Mouse (Mus musculus): ENCODE data around the gene 1700020A23Rik. TPM values are rescaled to one million over a fixed set of nuclear protein-coding genes. Genes with fewer than 3 reads are reported as not detected.
A peak's percentile ranks its signal among the peaks of the same experiment; 100 is the strongest.

The 1700020A23Rik gene
- polyA plus RNA-seq, 1 experiment from 2014 or later, result not detected

GRCm38 (mm10) chr2:130383205-130383604 lies 21.9 kb upstream of the 1700020A23Rik start:
- Histone ChIP-seq H3K27me3 (ENCODE audit: control insufficient read depth, insufficient read depth, low read length) (no peaks in the 10 kb centered on the region), H3K36me3 (ENCODE audit: control insufficient read depth, insufficient read depth, low read length) (no peaks in the 10 kb centered on the region), H3K27ac (replicated peaks; ENCODE audit: low read depth, low read length) (no peak overlapping the region), H3K4me2 (ENCODE audit: low read length) (no peak overlapping the region), H3K9ac (replicated peaks; ENCODE audit: low read length) (no peak overlapping the region), H3K4me3 (replicated peaks; ENCODE audit: low read depth, low read length) (no peak overlapping the region), H3K4me1 (ENCODE audit: control insufficient read depth, insufficient read depth, low read length) (no peaks in the 10 kb centered on the region), H3K9me3 (ENCODE audit: control insufficient read depth, low read length) (no peaks in the 10 kb centered on the region)
- no peak for ATAC-seq (ENCODE audit: low FRiP score, low TSS enrichment)
- no peak for DNase-seq
- WGBS, result 55% methylated on average over 3 of the region's 3 CpGs

- Histone ChIP-seq H3K27me3 (ENCODE audit: control insufficient read depth, insufficient read depth, low read length) (no peaks in the 10 kb centered on the region), H3K4me2 (ENCODE audit: low read length) (no peak overlapping the region), H3K4me3 (replicated peaks; ENCODE audit: low read depth, low read length) (no peak overlapping the region), H3K9me3 (ENCODE audit: control insufficient read depth, low read length) (no peaks in the 10 kb centered on the region), H3K4me1 (ENCODE audit: control insufficient read depth, insufficient read depth, low read length) (no peaks in the 10 kb centered on the region), H3K27ac (replicated peaks; ENCODE audit: low read depth, low read length) (no peak overlapping the region), H3K36me3 (ENCODE audit: control insufficient read depth, insufficient read depth, low read length) (no peaks in the 10 kb centered on the region), H3K9ac (replicated peaks; ENCODE audit: low read length) (no peak overlapping the region)
- no peak for ATAC-seq (ENCODE audit: low FRiP score, low TSS enrichment)
- DNase-seq, result no peak
- 70% methylated on average over 6 of the region's 6 CpGs for WGBS
These were observed 21.2 kb upstream of the 1700020A23Rik start for GRCm38 (mm10) chr2:130383895-130384294.

- Histone ChIP-seq H3K27ac (replicated peaks; ENCODE audit: low read depth, low read length) (no peak overlapping the region), H3K4me1 (ENCODE audit: control insufficient read depth, insufficient read depth, low read length) (no peaks in the 10 kb centered on the region), H3K4me2 (ENCODE audit: low read length) (no peak overlapping the region), H3K9ac (replicated peaks; ENCODE audit: low read length) (no peak overlapping the region), H3K9me3 (ENCODE audit: control insufficient read depth, low read length) (no peaks in the 10 kb centered on the region), H3K27me3 (ENCODE audit: control insufficient read depth, insufficient read depth, low read length) (no peaks in the 10 kb centered on the region), H3K36me3 (ENCODE audit: control insufficient read depth, insufficient read depth, low read length) (0 out of 2 replicates have a peak, but pooled peaks cover 5% of the 10 kb centered on the region), H3K4me3 (replicated peaks; ENCODE audit: low read depth, low read length) (no peak overlapping the region)
- no peak for ATAC-seq (ENCODE audit: low FRiP score, low TSS enrichment)
- WGBS, result 79% methylated on average over 1 of the region's 1 CpGs
- no peak for DNase-seq
These were observed 18.8 kb upstream of the 1700020A23Rik start for GRCm38 (mm10) chr2:130386212-130386611.

- H3K27ac ChIP-seq (replicated peaks; ENCODE audit: low read depth, low read length), result no peak overlapping the region
- DNase-seq (no peak), ATAC-seq (ENCODE audit: low FRiP score, low TSS enrichment) (no peak)
- 83% methylated on average over 2 of the region's 2 CpGs for WGBS
- 0 out of 2 replicates have a peak, but pooled peaks cover 14% of the 10 kb centered on the region for H3K36me3 ChIP-seq (ENCODE audit: control insufficient read depth, insufficient read depth, low read length)
- H3K4me3 ChIP-seq (replicated peaks; ENCODE audit: low read depth, low read length), result no peak overlapping the region
- no peaks in the 10 kb centered on the region for H3K27me3 ChIP-seq (ENCODE audit: control insufficient read depth, insufficient read depth, low read length)
- no peaks in the 10 kb centered on the region for H3K4me1 ChIP-seq (ENCODE audit: control insufficient read depth, insufficient read depth, low read length)
- H3K9me3 ChIP-seq (ENCODE audit: control insufficient read depth, low read length), result no peaks in the 10 kb centered on the region
- H3K9ac ChIP-seq (replicated peaks; ENCODE audit: low read length), result no peak overlapping the region
- H3K4me2 ChIP-seq (ENCODE audit: low read length), result no peak overlapping the region
These were observed 16.3 kb upstream of the 1700020A23Rik start for GRCm38 (mm10) chr2:130388796-130389195.

DNA sequence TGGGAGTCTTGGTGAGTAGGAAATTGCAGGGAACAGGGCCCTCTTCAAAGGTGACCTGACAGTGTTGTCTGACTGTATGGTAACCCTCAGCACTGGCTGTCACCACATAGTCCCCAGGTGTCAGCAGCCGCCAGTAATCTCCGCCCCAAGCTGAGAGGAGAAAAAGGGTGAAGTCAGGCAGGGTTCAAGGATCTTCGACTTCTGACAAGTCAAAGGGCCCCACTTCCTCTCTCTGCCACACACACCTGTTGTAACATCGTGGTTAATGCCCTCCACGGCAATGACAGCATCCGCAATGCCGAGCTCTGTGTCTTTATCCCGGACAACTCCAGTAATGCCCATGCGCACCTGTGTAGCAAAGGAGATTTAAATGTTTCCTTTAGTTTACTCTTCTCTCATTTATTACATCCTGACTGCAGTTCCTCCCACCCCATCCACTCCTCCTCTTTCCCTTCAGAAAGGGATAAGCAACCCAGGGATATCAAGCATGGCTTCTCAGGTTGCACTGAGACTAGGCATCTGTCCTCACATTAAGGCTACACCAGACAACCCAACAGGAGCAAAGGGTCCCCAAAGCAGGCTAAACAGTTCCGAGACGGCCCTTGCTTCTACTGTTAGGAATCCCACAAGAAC lies 13.9 kb upstream of the 1700020A23Rik start:
- no peaks in the 10 kb centered on the region for H3K4me1 ChIP-seq (ENCODE audit: control insufficient read depth, insufficient read depth, low read length)
- DNase-seq, result no peak

GRCm38 (mm10) chr2:130392836-130393235 lies 12.2 kb upstream of the 1700020A23Rik start:
- H3K4me2 ChIP-seq (ENCODE audit: low read length), result no peak overlapping the region
- no peak overlapping the region for H3K4me3 ChIP-seq (replicated peaks; ENCODE audit: low read depth, low read length)
- H3K9me3 ChIP-seq (ENCODE audit: control insufficient read depth, low read length), result no peaks in the 10 kb centered on the region
- DNase-seq (no peak), ATAC-seq (ENCODE audit: low FRiP score, low TSS enrichment) (no peak)
- H3K4me1 ChIP-seq (ENCODE audit: control insufficient read depth, insufficient read depth, low read length), result peaks cover 5% of the 10 kb centered on the region; the same call in 1 of the 2 replicates
- H3K27me3 ChIP-seq (ENCODE audit: control insufficient read depth, insufficient read depth, low read length), result peaks cover 1% of the 10 kb centered on the region; the same call in 1 of the 2 replicates
- H3K36me3 ChIP-seq (ENCODE audit: control insufficient read depth, insufficient read depth, low read length), result 0 out of 2 replicates have a peak, but pooled peaks cover 14% of the 10 kb centered on the region
- WGBS, result 83% methylated on average over 3 of the region's 3 CpGs
- H3K27ac ChIP-seq (replicated peaks; ENCODE audit: low read depth, low read length), result no peak overlapping the region
- H3K9ac ChIP-seq (replicated peaks; ENCODE audit: low read length), result no peak overlapping the region

More for the DNA sequence above, 13.9 kb upstream of the 1700020A23Rik start:
- no peak overlapping the region for H3K4me3 ChIP-seq (replicated peaks; ENCODE audit: low read depth, low read length)
- no peak overlapping the region for H3K4me2 ChIP-seq (ENCODE audit: low read length)
- 0 out of 2 replicates have a peak, but pooled peaks cover 14% of the 10 kb centered on the region for H3K36me3 ChIP-seq (ENCODE audit: control insufficient read depth, insufficient read depth, low read length)
- H3K27ac ChIP-seq (replicated peaks; ENCODE audit: low read depth, low read length), result no peak overlapping the region
- H3K9ac ChIP-seq (replicated peaks; ENCODE audit: low read length), result no peak overlapping the region
- no peaks in the 10 kb centered on the region for H3K27me3 ChIP-seq (ENCODE audit: control insufficient read depth, insufficient read depth, low read length)
- WGBS, result 86% methylated on average over 11 of the region's 11 CpGs
- no peaks in the 10 kb centered on the region for H3K9me3 ChIP-seq (ENCODE audit: control insufficient read depth, low read length)
- no peak for ATAC-seq (ENCODE audit: low FRiP score, low TSS enrichment)

GRCm38 (mm10) chr2:130395696-130396095 lies 9.4 kb upstream of the 1700020A23Rik start:
- Histone ChIP-seq H3K27ac (replicated peaks; ENCODE audit: low read depth, low read length) (no peak overlapping the region), H3K27me3 (ENCODE audit: control insufficient read depth, insufficient read depth, low read length) (peaks cover 10% of the 10 kb centered on the region; the same call in 1 of the 2 replicates), H3K4me2 (ENCODE audit: low read length) (no peak overlapping the region), H3K9ac (replicated peaks; ENCODE audit: low read length) (no peak overlapping the region), H3K4me1 (ENCODE audit: control insufficient read depth, insufficient read depth, low read length) (peaks cover 9% of the 10 kb centered on the region; the same call in 1 of the 2 replicates), H3K36me3 (ENCODE audit: control insufficient read depth, insufficient read depth, low read length) (0 out of 2 replicates have a peak, but pooled peaks cover 12% of the 10 kb centered on the region), H3K4me3 (replicated peaks; ENCODE audit: low read depth, low read length) (no peak overlapping the region), H3K9me3 (ENCODE audit: control insufficient read depth, low read length) (no peaks in the 10 kb centered on the region)
- ATAC-seq (ENCODE audit: low FRiP score, low TSS enrichment) (no peak), DNase-seq (no peak)
- WGBS, result 97% methylated on average over 11 of the region's 11 CpGs

GRCm38 (mm10) chr2:130397186-130397985 lies 7.7 kb upstream of the 1700020A23Rik start, which contains the start of gene Cpxm1:
Cpxm1 (minus strand) TSS chr2:130397574.
- under 1% methylated on average over 50 of the region's 53 CpGs for WGBS
- Histone ChIP-seq H3K9ac (replicated peaks; ENCODE audit: low read length) (peak within 1 kb of the TSS; percentile 64), H3K4me3 (replicated peaks; ENCODE audit: low read depth, low read length) (peak within 1 kb of the TSS; percentile 49), H3K27ac (replicated peaks; ENCODE audit: low read depth, low read length) (0 out of 2 replicates have a peak within 1 kb of the TSS, but pooled peaks have one; percentile 37), H3K9me3 (ENCODE audit: control insufficient read depth, low read length) (no peaks in the 10 kb centered on the region), H3K4me2 (ENCODE audit: low read length) (peak within 1 kb of the TSS; percentile 93), H3K4me1 (ENCODE audit: control insufficient read depth, insufficient read depth, low read length) (peaks cover 9% of the 10 kb centered on the region; the same call in 1 of the 2 replicates), H3K27me3 (ENCODE audit: control insufficient read depth, insufficient read depth, low read length) (peaks cover 10% of the 10 kb centered on the region; the same call in 1 of the 2 replicates), H3K36me3 (ENCODE audit: control insufficient read depth, insufficient read depth, low read length) (0 out of 2 replicates have a peak, but pooled peaks cover 8% of the 10 kb centered on the region)
- DNase-seq (peak; percentile 66), ATAC-seq (ENCODE audit: low FRiP score, low TSS enrichment) (peak; percentile 78)
